Mouse (Mus musculus) heart, embryonic 15.5 days (tissue): Measurements from ENCODE around the gene Rnf214. TPM values are rescaled to one million over a fixed set of nuclear protein-coding genes. Genes with fewer than 3 reads are reported as not detected.

ENCODE experiments used
- ATAC-seq: fragments of 200-750 bp; cut with Nextera tagmentation; replicated peaks from 2 replicates; pipeline ENCODE4 v1.8.0; 2017; ENCODE audit warnings: low read depth, moderate TSS enrichment; ENCODE audit not compliant: insufficient number of reproducible peaks, insufficient read depth, low FRiP score
- H3K27ac ChIP-seq: fragments of 300-500 bp; sonication (generic); 2 replicates; pipeline ENCODE4 v1.5.1; 2015; ENCODE audit warnings: mild to moderate bottlenecking, inconsistent platforms
- H3K27me3 ChIP-seq: fragments of 300-500 bp; sonication (generic); 2 replicates; pipeline ENCODE4 v1.6.1; 2015; ENCODE audit warnings: inconsistent platforms
- H3K36me3 ChIP-seq: fragments of 300-500 bp; sonication (generic); 2 replicates; pipeline ENCODE4 v1.6.1; 2015; ENCODE audit warnings: mild to moderate bottlenecking, inconsistent platforms
- H3K4me1 ChIP-seq: fragments of 300-500 bp; sonication (generic); replicated peaks from 2 replicates; pipeline ENCODE4 v1.6.1; 2015; ENCODE audit warnings: inconsistent platforms
- H3K4me2 ChIP-seq: fragments of 300-500 bp; sonication (generic); 2 replicates; pipeline ENCODE4 v1.6.1; 2015; ENCODE audit warnings: inconsistent platforms, mild to moderate bottlenecking, moderate library complexity
- H3K4me3 ChIP-seq: fragments of 300-500 bp; sonication (generic); 2 replicates; pipeline ENCODE4 v1.5.1; 2015; ENCODE audit warnings: mild to moderate bottlenecking, inconsistent platforms
- H3K9ac ChIP-seq: fragments of 300-500 bp; sonication (generic); 2 replicates; pipeline ENCODE4 v1.6.1; 2015; ENCODE audit warnings: mild to moderate bottlenecking, inconsistent platforms
- H3K9me3 ChIP-seq: fragments of 300-500 bp; sonication (generic); replicated peaks from 2 replicates; pipeline ENCODE4 v1.6.1; 2016; ENCODE audit warnings: inconsistent platforms
- WGBS: fragments of 180-500 bp; shearing (Covaris S2); methylation state at CpG from one replicate; pipeline ENCODE4 v1.1.7; 2015; ENCODE audit warnings: mixed read lengths; 5-methylcytosine and 5-hydroxymethylcytosine counted together
- polyA plus RNA-seq: library from polyadenylated mRNA; unstranded; fragments of >200 nt; fragmentation: Nextera tagmentation; extraction: Ambion mirVana; gene quantifications from 2 replicates; pipeline ENCODE4 v1.2.1, GENCODE M21; 2015

The Rnf214 gene
- polyA plus RNA-seq, 1 experiment from 2014 or later: 40.3 TPM

DNA sequence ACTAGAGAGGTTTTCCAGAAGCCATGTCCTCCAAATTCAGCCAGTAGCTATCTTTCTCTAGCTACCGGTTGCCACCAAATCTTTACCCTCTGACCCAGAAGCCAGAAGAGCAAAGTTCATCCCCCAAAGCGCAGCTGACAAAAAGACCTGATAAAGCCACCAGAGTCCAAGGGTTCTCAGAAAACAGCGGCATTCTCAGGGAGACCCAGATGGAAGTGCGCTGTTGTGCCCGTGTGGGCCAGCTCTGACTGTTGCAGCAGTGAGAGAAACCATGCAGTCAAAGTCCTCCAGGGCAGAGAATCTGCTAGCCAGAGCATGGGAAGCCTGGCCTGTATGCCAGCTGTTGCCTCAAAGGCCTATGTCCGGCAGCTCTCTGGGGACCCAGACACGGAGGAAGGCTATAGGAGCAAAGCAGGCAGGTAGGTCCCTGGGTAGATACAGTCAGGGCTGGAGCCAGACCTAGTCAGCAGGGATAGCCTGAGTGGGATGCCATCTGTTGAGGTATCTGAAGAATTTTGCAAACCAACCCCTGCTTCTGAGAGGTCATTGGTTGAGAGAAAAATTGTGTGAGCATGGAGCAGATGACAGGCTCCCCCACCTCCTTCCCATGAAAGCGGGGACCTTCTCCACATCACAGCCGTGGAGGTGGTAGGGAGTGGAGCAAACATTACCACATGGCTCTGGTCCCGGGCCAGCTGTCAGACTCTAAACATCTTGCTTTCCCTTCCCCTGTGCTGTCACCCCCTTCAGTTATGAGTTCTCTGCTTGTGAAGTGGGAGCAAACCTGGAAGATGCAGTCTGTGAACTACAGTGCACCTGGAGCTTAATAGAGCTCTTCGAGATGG lies 26.1 kb upstream of the Rnf214 start:
- H3K36me3 ChIP-seq: peaks cover 33% of the 10 kb centered on the region
- no peaks in the 10 kb centered on the region for H3K27me3 ChIP-seq
- H3K9ac ChIP-seq: no peak overlapping the region
- peak overlapping the region; percentile 4; the same call in 1 of the 2 replicates for H3K4me3 ChIP-seq
- H3K4me2 ChIP-seq: peak overlapping the region; percentile 7; the same call in 1 of the 2 replicates
- WGBS: 39% methylated on average over 11 of the region's 11 CpGs
- H3K4me1 ChIP-seq: peaks cover 30% of the 10 kb centered on the region
- no peak for ATAC-seq
- peak overlapping the region; percentile 13; the same call in 1 of the 2 replicates for H3K27ac ChIP-seq
- no peaks in the 10 kb centered on the region for H3K9me3 ChIP-seq

DNA sequence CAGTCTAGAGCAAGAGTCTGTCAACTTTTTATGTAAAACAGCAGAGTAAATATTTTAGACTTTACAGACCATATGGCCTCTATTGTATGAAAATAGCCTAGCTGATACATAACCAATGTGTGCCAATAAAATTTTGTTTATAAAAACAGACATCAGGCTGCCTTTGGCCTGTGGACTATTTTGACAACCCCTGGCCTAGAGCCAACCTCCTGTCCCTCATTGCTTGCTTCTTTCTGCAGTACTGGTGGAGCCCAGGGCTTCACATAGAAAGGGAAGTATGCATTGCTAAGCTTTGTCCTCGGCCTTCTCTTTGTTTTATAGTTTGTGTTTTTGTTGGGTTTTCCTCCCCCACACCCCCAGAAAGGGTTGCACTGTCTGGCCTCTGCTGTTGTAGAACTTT lies 25.2 kb upstream of the Rnf214 start:
- no peak overlapping the region for H3K4me2 ChIP-seq
- H3K9ac ChIP-seq: no peak overlapping the region
- H3K4me3 ChIP-seq: no peak overlapping the region
- H3K9me3 ChIP-seq: no peaks in the 10 kb centered on the region
- H3K4me1 ChIP-seq: peaks cover 28% of the 10 kb centered on the region
- no peak for ATAC-seq
- 35% methylated on average over 1 of the region's 1 CpGs for WGBS
- H3K27me3 ChIP-seq: no peaks in the 10 kb centered on the region
- H3K27ac ChIP-seq: peak overlapping the region; percentile 13; the same call in 1 of the 2 replicates
- H3K36me3 ChIP-seq: peaks cover 40% of the 10 kb centered on the region

DNA sequence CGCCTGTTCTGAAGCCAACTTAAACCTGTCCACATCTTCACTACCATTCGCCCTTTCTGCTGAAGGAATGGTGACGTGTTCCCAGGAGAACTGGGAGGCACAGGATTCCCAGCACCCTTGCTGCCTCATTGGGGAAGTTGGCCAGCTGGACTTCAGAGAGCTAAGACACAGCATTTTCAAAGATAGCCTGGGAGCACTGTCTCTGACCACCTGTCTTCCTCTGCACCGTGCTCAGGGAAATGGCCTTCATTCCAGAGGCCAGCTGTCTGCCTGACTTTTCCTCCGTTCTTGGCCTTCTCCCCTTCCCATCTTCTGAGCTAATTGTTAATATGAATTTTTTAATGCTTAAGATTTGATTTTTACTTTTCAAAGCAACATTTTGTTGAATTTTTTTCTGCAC lies 22.6 kb upstream of the Rnf214 start:
- 82% methylated on average over 5 of the region's 5 CpGs for WGBS
- Histone ChIP-seq H3K36me3 (peaks cover 53% of the 10 kb centered on the region), H3K4me1 (peaks cover 14% of the 10 kb centered on the region), H3K9me3 (no peaks in the 10 kb centered on the region), H3K27ac (no peak overlapping the region), H3K9ac (no peak overlapping the region), H3K4me2 (no peak overlapping the region), H3K27me3 (no peaks in the 10 kb centered on the region), H3K4me3 (no peak overlapping the region)
- ATAC-seq: no peak

GRCm38 (mm10) chr9:45919895-45920294 lies 13.2 kb upstream of the Rnf214 start:
- Histone ChIP-seq H3K4me1 (no peaks in the 10 kb centered on the region), H3K36me3 (peaks cover 72% of the 10 kb centered on the region), H3K4me2 (no peak overlapping the region), H3K9ac (no peak overlapping the region), H3K9me3 (no peaks in the 10 kb centered on the region), H3K4me3 (no peak overlapping the region), H3K27me3 (no peaks in the 10 kb centered on the region), H3K27ac (peak overlapping the region; percentile 55; the same call in 1 of the 2 replicates)
- WGBS: 48% methylated on average over 1 of the region's 1 CpGs
- no peak for ATAC-seq

DNA sequence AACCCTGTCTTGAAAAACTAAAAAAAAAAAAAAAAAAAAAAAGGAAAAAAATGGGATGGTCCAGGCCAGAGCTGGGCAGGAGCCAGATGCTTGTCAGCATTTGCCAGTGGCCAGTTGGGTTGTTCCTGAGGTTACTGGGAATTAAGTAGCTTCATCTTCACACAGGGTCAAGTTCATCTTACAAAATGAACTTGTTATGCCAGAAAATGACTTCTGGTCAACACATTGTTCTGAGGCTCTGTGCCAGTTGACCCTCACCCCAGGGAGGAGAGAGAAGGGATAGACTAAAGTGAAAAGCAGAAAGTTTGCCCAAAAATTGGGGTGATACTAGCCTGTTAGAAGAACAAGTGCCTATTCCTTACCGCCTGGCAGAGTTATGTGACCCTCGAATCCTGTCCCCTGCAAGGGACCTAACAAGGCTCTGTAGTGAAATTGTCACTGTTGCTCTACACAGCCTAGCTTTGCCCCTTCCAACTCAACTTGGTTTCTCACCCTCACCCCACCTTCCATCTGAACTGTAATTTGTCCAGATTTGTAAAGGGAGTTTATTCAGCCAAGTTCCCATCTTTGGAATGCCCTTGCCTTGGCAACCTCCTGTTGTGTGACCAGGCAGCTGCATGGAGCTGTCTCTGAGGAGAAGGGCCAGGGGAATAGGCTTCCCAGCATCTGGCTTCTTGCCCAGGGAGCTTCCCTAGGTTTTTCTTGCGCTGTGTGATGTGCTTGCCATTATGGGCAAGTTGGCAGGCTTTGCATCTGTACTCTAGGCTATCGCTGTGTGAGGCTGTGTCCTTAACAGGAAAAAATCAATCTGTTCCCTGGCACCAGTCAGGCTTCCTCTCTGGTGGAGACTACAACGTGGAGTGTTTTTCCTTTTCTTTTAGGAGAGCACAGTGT lies 10.6 kb upstream of the Rnf214 start:
- no peaks in the 10 kb centered on the region for H3K9me3 ChIP-seq
- H3K36me3 ChIP-seq: peaks cover 78% of the 10 kb centered on the region
- H3K4me3 ChIP-seq: no peak overlapping the region
- H3K27me3 ChIP-seq: no peaks in the 10 kb centered on the region
- no peak overlapping the region for H3K9ac ChIP-seq
- ATAC-seq: no peak
- no peak overlapping the region for H3K4me2 ChIP-seq
- H3K4me1 ChIP-seq: no peaks in the 10 kb centered on the region
- peak overlapping the region; percentile 28; the same call in 1 of the 2 replicates for H3K27ac ChIP-seq
- 76% methylated on average over 5 of the region's 5 CpGs for WGBS

DNA sequence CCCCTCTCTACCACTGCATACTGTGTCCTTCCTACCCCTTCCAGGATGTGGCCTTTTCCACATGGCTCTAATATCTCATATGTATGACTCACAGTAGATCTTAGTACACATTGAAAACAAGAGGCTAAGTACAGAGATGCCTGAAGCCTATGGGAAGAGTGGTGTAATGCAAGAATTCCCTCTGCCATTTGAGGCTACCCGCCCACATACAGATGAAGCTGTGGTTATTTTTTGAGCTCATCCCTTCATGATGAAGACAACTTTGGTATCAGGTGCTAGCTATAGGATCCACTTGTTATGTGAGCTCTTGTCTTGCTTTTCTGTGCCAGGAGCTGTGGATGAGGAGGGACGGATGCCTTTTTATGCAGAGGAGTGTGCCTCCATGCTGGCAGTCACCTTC lies 8.9 kb upstream of the Rnf214 start:
- WGBS: 87% methylated on average over 2 of the region's 2 CpGs
- ATAC-seq: no peak
- peaks cover 82% of the 10 kb centered on the region for H3K36me3 ChIP-seq
- H3K9ac ChIP-seq: no peak overlapping the region
- H3K4me3 ChIP-seq: no peak overlapping the region
- H3K27ac ChIP-seq: no peak overlapping the region
- H3K9me3 ChIP-seq: no peaks in the 10 kb centered on the region
- no peaks in the 10 kb centered on the region for H3K4me1 ChIP-seq
- no peaks in the 10 kb centered on the region for H3K27me3 ChIP-seq
- H3K4me2 ChIP-seq: no peak overlapping the region

GRCm38 (mm10) chr9:45911673-45912072 lies 5.0 kb upstream of the Rnf214 start:
- no peaks in the 10 kb centered on the region for H3K9me3 ChIP-seq
- no peak overlapping the region for H3K4me2 ChIP-seq
- peaks cover 77% of the 10 kb centered on the region for H3K36me3 ChIP-seq
- H3K4me1 ChIP-seq: peaks cover 10% of the 10 kb centered on the region
- H3K27me3 ChIP-seq: no peaks in the 10 kb centered on the region
- H3K27ac ChIP-seq: no peak overlapping the region
- no peak overlapping the region for H3K9ac ChIP-seq
- H3K4me3 ChIP-seq: no peak overlapping the region
- whole genome bisulfite sequencing: 48% methylated on average over 1 of the region's 1 CpGs
- no peak for ATAC-seq

DNA sequence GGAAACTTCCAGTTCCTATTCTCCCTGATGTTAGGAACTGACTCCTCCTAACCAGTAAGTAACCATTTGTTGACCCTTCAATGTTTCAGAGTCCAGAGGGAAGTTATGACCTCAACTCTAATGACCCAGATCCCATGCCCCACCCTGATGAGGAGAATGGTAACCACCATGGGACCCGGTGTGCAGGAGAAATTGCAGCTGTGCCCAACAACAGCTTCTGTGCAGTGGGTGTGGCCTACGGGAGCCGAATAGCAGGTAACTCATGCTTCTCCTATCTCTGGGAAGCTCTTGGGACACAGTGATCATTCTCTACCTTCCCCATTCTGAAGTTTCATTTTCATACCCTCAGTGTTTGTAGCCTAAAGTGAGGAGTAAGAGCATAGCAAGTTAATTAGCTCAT lies 4.3 kb upstream of the Rnf214 start:
- WGBS: 91% methylated on average over 3 of the region's 3 CpGs
- no peak for ATAC-seq
- Histone ChIP-seq H3K9ac (no peak overlapping the region), H3K36me3 (peaks cover 70% of the 10 kb centered on the region), H3K4me1 (peaks cover 10% of the 10 kb centered on the region), H3K27ac (no peak overlapping the region), H3K4me3 (no peak overlapping the region), H3K9me3 (no peaks in the 10 kb centered on the region), H3K4me2 (no peak overlapping the region), H3K27me3 (no peaks in the 10 kb centered on the region)

DNA sequence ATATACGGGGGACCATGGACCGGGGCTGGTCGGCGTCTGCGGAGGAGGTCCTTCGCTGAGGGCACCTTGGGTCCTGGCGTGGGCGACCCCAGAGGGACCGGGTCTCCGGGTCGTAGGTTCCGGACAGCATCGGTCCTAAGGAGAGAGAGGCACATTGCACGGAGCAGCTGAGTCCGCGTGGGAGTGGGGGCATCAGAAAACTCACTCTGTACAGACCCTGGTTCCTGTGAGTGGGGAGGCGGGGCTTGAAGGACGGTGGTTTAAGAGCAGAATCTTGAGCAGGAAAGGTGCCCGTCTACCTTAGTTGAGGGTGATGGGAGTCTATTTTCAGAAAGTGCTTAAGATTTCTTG lies 342 bp upstream of the Rnf214 start:
- WGBS: 0% methylated on average over 19 of the region's 19 CpGs
- peak; percentile 15 for ATAC-seq
- H3K4me2 ChIP-seq: peak overlapping the region; percentile 71
- no peaks in the 10 kb centered on the region for H3K27me3 ChIP-seq
- no peaks in the 10 kb centered on the region for H3K9me3 ChIP-seq
- peak overlapping the region; percentile 97 for H3K27ac ChIP-seq
- H3K9ac ChIP-seq: peak overlapping the region; percentile 86
- peaks cover 21% of the 10 kb centered on the region for H3K4me1 ChIP-seq
- peak overlapping the region; percentile 78 for H3K4me3 ChIP-seq
- peaks cover 42% of the 10 kb centered on the region for H3K36me3 ChIP-seq

GRCm38 (mm10) chr9:45905811-45906237 lies 887 bp downstream of the Rnf214 start:
- H3K9me3 ChIP-seq: no peaks in the 10 kb centered on the region
- peak overlapping the region; percentile 86 for H3K9ac ChIP-seq
- peak overlapping the region; percentile 78 for H3K4me3 ChIP-seq
- under 1% methylated on average over 23 of the region's 27 CpGs for WGBS
- peaks cover 40% of the 10 kb centered on the region for H3K36me3 ChIP-seq
- ATAC-seq: peak; percentile 33
- H3K27me3 ChIP-seq: no peaks in the 10 kb centered on the region
- peak overlapping the region; percentile 71 for H3K4me2 ChIP-seq
- peaks cover 21% of the 10 kb centered on the region for H3K4me1 ChIP-seq
- H3K27ac ChIP-seq: peak overlapping the region; percentile 97

- Histone ChIP-seq H3K9me3 (no peaks in the 10 kb centered on the region), H3K9ac (peak overlapping the region; percentile 86), H3K36me3 (peaks cover 33% of the 10 kb centered on the region), H3K27ac (no peak overlapping the region), H3K27me3 (no peaks in the 10 kb centered on the region), H3K4me1 (peaks cover 21% of the 10 kb centered on the region), H3K4me2 (peak overlapping the region; percentile 71), H3K4me3 (peak overlapping the region; percentile 78)
- WGBS: 45% methylated on average over 4 of the region's 4 CpGs
- ATAC-seq: no peak
These were observed 1.5 kb downstream of the Rnf214 start for GRCm38 (mm10) chr9:45905196-45905595.
